Mouse (Mus musculus) limb, embryonic 13.5 days (tissue): Measurements from ENCODE around the gene Tmem145. TPM values are rescaled to one million over a fixed set of nuclear protein-coding genes. Genes with fewer than 3 reads are reported as not detected.

Experiments
- ATAC-seq: fragments of 200-750 bp; cut with Nextera tagmentation; 2 replicates; pipeline ENCODE4 v1.8.0; 2017; ENCODE audit warnings: low read depth, moderate number of reproducible peaks, moderate TSS enrichment; ENCODE audit not compliant: low FRiP score
- H3K27ac ChIP-seq: fragments of 300-500 bp; sonication (generic); 2 replicates; pipeline ENCODE4 v1.5.1; 2015; ENCODE audit warnings: inconsistent platforms, mild to moderate bottlenecking, moderate library complexity
- H3K27me3 ChIP-seq: fragments of 300-500 bp; sonication (generic); 2 replicates; pipeline ENCODE4 v1.6.1; 2015; ENCODE audit warnings: mild to moderate bottlenecking, inconsistent platforms
- H3K36me3 ChIP-seq: fragments of 300-500 bp; sonication (generic); 2 replicates; pipeline ENCODE4 v1.6.1; 2015; ENCODE audit warnings: inconsistent platforms, mild to moderate bottlenecking, moderate library complexity
- H3K4me1 ChIP-seq: fragments of 300-500 bp; sonication (generic); 2 replicates; pipeline ENCODE4 v1.6.1; 2015; ENCODE audit warnings: inconsistent platforms
- H3K4me2 ChIP-seq: fragments of 300-500 bp; sonication (generic); replicated peaks from 2 replicates; pipeline ENCODE4 v1.6.1; 2015; ENCODE audit warnings: inconsistent platforms, mild to moderate bottlenecking, moderate library complexity
- H3K4me3 ChIP-seq: fragments of 300-500 bp; sonication (generic); 2 replicates; pipeline ENCODE4 v1.5.1; 2015; ENCODE audit warnings: moderate library complexity, mild to moderate bottlenecking, inconsistent platforms
- H3K9ac ChIP-seq: fragments of 300-500 bp; sonication (generic); 2 replicates; pipeline ENCODE4 v1.6.1; 2015; ENCODE audit warnings: mild to moderate bottlenecking, inconsistent platforms
- H3K9me3 ChIP-seq: fragments of 300-500 bp; sonication (generic); 2 replicates; pipeline ENCODE4 v1.6.1; 2016; ENCODE audit warnings: inconsistent platforms
- WGBS: fragments of 180-500 bp; shearing (Covaris S2); methylation state at CpG from one replicate; pipeline ENCODE4 v1.1.7; 2015; 5-methylcytosine and 5-hydroxymethylcytosine counted together
- polyA plus RNA-seq: library from polyadenylated mRNA; unstranded; fragments of >200 nt; fragmentation: Nextera tagmentation; extraction: Ambion mirVana; gene quantifications from 2 replicates; pipeline ENCODE4 v1.2.1, GENCODE M21; 2015

Tmem145 gene
- polyA plus RNA-seq, 1 experiment from 2014 or later = 1.5 TPM

DNA sequence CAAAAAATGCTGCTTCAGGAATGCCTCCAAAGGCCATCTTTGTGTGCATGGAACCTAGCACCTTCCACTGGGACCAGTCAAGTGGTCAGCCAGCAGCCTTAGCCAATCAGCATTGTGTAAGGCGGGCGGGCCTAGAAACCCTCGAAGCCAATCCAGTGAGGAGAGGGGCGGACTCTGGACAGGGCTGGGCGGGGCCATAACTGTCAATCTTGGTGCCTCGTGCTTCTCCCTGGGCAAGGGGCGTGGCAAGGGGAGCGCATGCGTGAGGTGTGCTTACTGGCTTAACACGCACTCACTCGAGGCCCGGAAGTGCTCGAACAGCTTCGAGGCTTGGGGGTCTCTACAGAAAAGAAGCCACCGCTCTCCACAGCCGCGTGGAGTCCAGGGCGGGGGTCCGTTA, 4.8 kb upstream of the Tmem145 start, which contains the start of gene Prr19:
Gene Prr19 (plus strand): TSS at position 349 of the 400 bp plus-strand sequence.
- Histone ChIP-seq H3K4me2 (no peak within 1 kb of the TSS), H3K4me1 (peaks cover 25% of the 10 kb centered on the region), H3K27ac (no peak within 1 kb of the TSS), H3K9me3 (no peaks in the 10 kb centered on the region), H3K9ac (no peak within 1 kb of the TSS), H3K27me3 (peaks cover 16% of the 10 kb centered on the region), H3K4me3 (no peak within 1 kb of the TSS), H3K36me3 (peaks cover 2% of the 10 kb centered on the region)
- WGBS = 58% methylated on average over 19 of the region's 19 CpGs
- no peak for ATAC-seq

DNA sequence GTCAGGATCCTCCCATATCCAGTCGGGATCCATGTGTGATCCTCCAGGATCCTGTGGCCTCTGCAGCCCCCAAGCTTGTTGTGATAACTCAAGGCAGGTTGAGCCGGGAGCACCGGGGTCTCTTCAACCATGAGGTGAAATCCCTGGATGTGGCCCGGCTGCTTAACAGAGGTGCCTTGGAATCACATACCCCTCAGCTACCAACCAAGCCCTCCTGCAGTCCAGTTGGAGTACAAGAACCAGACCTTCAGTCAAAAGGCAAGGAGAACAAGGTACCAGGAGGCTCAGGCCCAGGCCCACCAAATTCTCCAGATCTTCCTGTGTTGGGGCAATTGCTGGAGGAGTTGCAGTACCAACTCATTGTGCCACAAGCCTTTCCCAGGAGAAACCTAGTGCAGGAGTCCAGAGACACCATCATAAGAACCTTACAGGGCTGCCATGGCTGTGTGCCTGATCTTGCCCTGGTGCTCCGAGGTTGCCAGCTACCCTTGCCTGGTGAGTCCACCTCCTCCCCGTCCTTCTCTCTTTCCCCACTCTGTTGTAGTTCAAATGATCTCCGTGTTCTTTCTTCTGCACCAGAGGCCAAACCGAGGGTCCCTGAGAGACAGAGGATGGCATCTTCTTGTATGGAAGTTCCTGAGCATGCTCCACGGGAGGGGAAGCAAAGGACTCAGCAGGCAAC, 2.8 kb upstream of the Tmem145 start:
- no peak for ATAC-seq
- 57% methylated on average over 9 of the region's 9 CpGs for WGBS
- no peaks in the 10 kb centered on the region for H3K9me3 ChIP-seq

DNA sequence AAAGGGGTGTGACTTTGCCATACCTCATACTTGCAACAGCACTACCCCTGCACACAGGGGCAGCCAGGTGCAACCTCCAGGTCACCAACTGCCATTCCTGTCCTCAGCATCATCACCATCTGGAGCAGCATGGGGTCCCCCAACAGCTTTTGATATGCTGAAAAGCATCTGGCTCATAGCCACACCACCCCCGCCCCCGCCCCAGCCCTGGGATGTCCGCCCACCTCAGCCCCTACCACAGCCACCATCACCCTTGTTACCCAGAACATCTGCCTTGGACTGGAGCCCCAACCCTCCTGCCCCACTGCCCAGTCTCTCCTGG, 2.3 kb upstream of the Tmem145 start:
- Histone ChIP-seq H3K27ac (no peak overlapping the region), H3K9ac (no peak overlapping the region), H3K36me3 (no peaks in the 10 kb centered on the region), H3K27me3 (peaks cover 36% of the 10 kb centered on the region), H3K4me2 (no peak overlapping the region), H3K9me3 (no peaks in the 10 kb centered on the region), H3K4me1 (peaks cover 11% of the 10 kb centered on the region), H3K4me3 (no peak overlapping the region)
- 71% methylated on average over 3 of the region's 3 CpGs for WGBS
- ATAC-seq = no peak

More for the DNA sequence above, 2.8 kb upstream of the Tmem145 start:
- Histone ChIP-seq H3K4me2 (no peak overlapping the region), H3K27me3 (peaks cover 31% of the 10 kb centered on the region), H3K4me1 (peaks cover 16% of the 10 kb centered on the region), H3K4me3 (no peak overlapping the region), H3K36me3 (no peaks in the 10 kb centered on the region), H3K9ac (no peak overlapping the region), H3K27ac (no peak overlapping the region)

DNA sequence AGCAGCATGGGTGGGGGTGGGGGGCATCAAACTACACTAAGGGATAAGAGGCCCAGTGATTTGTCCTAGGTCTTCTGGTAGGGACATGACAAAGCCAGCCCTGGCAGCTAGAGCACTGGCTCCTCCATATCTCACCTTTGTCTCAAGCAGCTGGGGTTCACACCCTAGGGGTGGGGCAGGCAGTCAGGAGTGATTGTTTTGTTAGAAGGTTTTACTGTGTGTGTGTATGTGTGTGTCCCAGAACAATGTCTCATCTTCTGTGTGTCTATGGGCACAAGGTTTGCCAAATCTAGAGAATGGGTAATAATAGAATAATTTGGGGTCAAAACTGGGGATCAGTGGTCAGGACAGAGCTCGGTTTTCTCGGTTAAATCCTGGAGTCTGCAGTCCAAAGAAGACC, 425 bp upstream of the Tmem145 start:
- ATAC-seq = no peak
- H3K9me3 ChIP-seq = no peaks in the 10 kb centered on the region
- no peaks in the 10 kb centered on the region for H3K36me3 ChIP-seq
- 0% methylated on average over 2 of the region's 2 CpGs for WGBS
- no peak overlapping the region for H3K27ac ChIP-seq
- H3K4me3 ChIP-seq = peak overlapping the region; percentile 55
- H3K27me3 ChIP-seq = peaks cover 47% of the 10 kb centered on the region
- H3K4me1 ChIP-seq = peaks cover 10% of the 10 kb centered on the region
- H3K9ac ChIP-seq = peak overlapping the region; percentile 55; the same call in 1 of the 2 replicates
- peak overlapping the region; percentile 95 for H3K4me2 ChIP-seq

DNA sequence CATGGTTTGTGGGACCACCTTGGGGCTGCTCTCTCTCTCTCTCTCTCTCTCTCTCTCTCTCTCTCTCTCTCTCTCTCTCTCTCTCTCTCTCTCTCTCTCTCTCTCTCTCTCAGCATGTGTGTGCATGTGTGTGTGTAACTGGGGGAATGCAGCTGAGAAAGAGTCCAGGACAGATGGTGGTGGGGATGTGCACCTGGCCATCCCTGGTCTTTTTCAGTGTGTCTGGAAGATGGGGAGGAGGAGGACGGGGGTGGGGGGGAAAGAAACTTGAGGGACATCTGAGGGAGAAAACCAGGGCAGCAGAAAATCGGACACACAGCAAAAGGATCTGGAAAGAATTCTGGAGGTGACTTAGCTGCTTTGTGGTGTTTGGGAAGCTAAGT, 699 bp downstream of the Tmem145 start:
- ATAC-seq = no peak
- no peaks in the 10 kb centered on the region for H3K9me3 ChIP-seq
- 41% methylated on average over 2 of the region's 2 CpGs for WGBS
- no peak overlapping the region; the same call in 1 of the 2 replicates for H3K4me2 ChIP-seq
- peaks cover 10% of the 10 kb centered on the region for H3K4me1 ChIP-seq
- peaks cover 54% of the 10 kb centered on the region for H3K27me3 ChIP-seq
- H3K9ac ChIP-seq = no peak overlapping the region
- no peak overlapping the region for H3K27ac ChIP-seq
- H3K36me3 ChIP-seq = no peaks in the 10 kb centered on the region
- no peak overlapping the region for H3K4me3 ChIP-seq

DNA sequence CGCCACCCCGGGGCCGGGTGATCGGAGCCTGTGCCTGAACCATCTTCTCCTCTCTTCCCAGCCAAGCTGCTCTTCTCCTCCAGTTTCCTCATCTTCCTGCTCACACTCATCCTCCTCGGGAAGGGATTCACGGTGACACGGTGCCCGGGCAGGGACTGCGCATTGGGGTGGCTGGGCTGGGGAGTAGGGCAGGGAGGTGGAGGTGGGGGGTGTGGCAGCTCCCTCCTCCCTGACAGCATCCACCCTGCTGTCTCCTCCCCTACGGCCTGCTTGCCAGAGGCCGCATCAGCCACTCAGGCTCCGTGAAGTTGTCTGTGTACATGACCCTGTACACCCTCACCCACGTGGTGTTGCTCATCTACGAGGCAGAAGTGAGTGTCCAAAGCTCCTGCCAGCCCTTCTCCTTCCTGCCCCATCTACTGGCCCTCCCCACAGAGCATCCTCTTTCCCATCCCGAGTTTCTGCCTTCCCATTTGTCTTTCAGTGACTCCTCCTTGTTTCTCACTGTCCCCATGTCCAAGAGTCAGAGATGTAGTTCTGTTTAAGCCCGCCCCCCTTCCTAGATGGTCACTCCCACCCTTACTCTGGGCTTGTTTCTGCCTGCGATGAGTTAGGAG, 2.9 kb downstream of the Tmem145 start:
- ATAC-seq = no peak
- Histone ChIP-seq H3K4me1 (peaks cover 10% of the 10 kb centered on the region), H3K4me2 (no peak overlapping the region), H3K27me3 (peaks cover 69% of the 10 kb centered on the region), H3K4me3 (no peak overlapping the region), H3K36me3 (no peaks in the 10 kb centered on the region), H3K9ac (no peak overlapping the region), H3K27ac (no peak overlapping the region), H3K9me3 (no peaks in the 10 kb centered on the region)
- WGBS = 58% methylated on average over 17 of the region's 17 CpGs

DNA sequence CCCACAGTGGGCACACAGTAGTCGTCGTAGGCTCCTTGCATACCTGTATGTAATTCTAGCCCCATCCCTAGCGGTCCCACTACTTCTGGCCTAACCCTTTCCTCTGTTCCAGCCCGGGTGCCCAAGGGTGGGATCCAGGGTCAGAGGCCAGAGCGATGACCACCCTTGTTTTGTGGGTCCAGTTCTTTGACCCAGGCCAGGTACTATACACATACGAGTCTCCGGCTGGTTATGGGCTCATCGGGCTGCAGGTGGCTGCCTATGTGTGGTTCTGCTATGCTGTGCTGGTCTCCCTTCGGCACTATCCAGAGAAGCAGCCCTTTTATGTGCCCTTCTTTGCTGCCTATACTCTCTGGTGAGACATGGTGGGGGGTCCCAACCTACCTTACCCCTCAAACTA, 3.5 kb downstream of the Tmem145 start:
- 86% methylated on average over 9 of the region's 9 CpGs for WGBS
- peaks cover 13% of the 10 kb centered on the region for H3K4me1 ChIP-seq
- no peaks in the 10 kb centered on the region for H3K36me3 ChIP-seq

DNA sequence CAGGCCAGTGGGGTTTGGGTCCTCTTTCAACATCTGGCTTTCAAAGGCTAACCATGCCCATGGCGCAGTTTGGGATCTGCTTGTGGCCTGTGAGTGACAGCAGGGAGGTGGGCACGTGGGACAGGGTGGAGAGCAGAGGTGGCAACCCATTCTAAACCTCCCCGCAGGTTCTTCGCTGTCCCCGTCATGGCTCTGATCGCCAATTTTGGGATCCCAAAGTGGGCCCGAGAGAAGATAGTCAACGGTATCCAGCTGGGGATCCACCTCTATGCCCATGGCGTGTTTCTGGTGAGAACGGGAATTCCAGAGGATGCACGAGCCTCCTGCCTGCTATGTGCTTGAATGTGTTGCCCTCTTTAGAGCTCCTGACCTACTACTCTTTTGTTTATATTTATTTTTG, 5.3 kb downstream of the Tmem145 start:
- ATAC-seq = no peak
- H3K36me3 ChIP-seq = no peaks in the 10 kb centered on the region
- H3K27ac ChIP-seq = no peak overlapping the region
- peaks cover 21% of the 10 kb centered on the region for H3K4me1 ChIP-seq
- no peak overlapping the region for H3K9ac ChIP-seq
- H3K9me3 ChIP-seq = no peaks in the 10 kb centered on the region
- H3K4me3 ChIP-seq = no peak overlapping the region
- no peak overlapping the region for H3K4me2 ChIP-seq
- WGBS = 85% methylated on average over 11 of the region's 11 CpGs
- peaks cover 83% of the 10 kb centered on the region for H3K27me3 ChIP-seq

More for the DNA sequence above, 3.5 kb downstream of the Tmem145 start:
- Histone ChIP-seq H3K27me3 (peaks cover 74% of the 10 kb centered on the region), H3K27ac (no peak overlapping the region), H3K9ac (no peak overlapping the region), H3K4me3 (no peak overlapping the region), H3K9me3 (no peaks in the 10 kb centered on the region), H3K4me2 (no peak overlapping the region)
- ATAC-seq = no peak

DNA sequence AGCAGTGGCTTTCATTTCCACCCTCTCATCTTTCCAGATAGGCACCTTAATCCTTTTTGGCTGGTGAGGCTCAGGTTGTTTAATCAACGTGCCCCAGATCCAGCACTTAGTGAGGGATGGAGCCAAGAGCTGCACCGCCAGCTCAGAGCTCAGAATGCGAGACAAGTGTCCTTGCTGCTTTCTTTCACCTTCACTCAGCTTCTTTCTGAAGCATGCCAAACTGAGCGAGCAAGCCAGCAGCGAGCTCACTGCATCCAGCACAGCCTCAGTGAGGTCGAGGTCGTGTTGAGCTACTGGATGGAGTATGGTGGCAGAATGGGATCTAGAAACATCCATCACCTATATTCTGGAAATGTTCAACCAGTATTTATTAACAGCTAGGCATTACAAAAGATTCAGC, 7.4 kb downstream of the Tmem145 start:
- WGBS = 51% methylated on average over 7 of the region's 7 CpGs
- no peak for ATAC-seq
- H3K27me3 ChIP-seq = peaks cover 68% of the 10 kb centered on the region

DNA sequence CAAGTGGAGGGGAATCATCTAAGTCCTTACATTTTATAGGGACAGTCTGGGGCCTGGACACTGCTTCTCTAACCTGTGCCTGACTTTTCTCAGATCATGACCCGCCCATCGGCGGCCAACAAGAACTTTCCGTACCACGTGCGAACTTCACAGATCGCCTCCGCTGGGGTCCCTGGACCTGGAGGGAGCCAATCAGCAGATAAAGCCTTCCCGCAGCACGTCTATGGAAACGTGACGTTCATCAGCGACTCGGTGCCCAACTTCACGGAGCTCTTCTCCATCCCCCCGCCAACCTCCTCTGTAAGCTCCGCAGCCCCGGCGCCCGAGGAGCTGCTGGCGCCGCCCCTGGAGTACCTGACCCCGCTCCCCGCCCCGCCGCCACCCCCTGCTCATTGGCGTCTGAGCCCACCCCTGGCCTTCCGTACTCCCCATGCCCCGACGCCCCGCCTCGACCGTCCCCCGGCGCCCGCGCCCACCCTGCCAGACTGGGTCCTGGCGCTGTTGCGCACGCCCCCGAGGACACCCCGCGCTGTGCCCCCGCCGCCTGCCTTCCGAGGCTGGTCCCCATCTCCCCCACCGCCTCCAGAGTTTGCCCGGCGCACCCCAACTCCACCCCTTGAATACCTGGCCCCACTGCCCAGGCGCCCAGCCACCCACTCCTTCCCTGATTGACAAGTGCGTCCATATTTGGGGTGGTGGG, 8.8 kb downstream of the Tmem145 start:
- Histone ChIP-seq H3K36me3 (no peaks in the 10 kb centered on the region), H3K9me3 (no peaks in the 10 kb centered on the region), H3K4me2 (peak overlapping the region; percentile 83), H3K27ac (no peak overlapping the region), H3K27me3 (peaks cover 54% of the 10 kb centered on the region), H3K9ac (peak overlapping the region; percentile 68), H3K4me1 (peaks cover 36% of the 10 kb centered on the region), H3K4me3 (peak overlapping the region; percentile 74)
- WGBS = 1% methylated on average over 39 of the region's 51 CpGs
- ATAC-seq = no peak

More for the DNA sequence above, 7.4 kb downstream of the Tmem145 start:
- H3K4me3 ChIP-seq = no peak overlapping the region
- no peaks in the 10 kb centered on the region for H3K9me3 ChIP-seq
- no peak overlapping the region for H3K9ac ChIP-seq
- H3K4me2 ChIP-seq = no peak overlapping the region
- H3K4me1 ChIP-seq = peaks cover 31% of the 10 kb centered on the region
- H3K27ac ChIP-seq = no peak overlapping the region
- H3K36me3 ChIP-seq = no peaks in the 10 kb centered on the region

DNA sequence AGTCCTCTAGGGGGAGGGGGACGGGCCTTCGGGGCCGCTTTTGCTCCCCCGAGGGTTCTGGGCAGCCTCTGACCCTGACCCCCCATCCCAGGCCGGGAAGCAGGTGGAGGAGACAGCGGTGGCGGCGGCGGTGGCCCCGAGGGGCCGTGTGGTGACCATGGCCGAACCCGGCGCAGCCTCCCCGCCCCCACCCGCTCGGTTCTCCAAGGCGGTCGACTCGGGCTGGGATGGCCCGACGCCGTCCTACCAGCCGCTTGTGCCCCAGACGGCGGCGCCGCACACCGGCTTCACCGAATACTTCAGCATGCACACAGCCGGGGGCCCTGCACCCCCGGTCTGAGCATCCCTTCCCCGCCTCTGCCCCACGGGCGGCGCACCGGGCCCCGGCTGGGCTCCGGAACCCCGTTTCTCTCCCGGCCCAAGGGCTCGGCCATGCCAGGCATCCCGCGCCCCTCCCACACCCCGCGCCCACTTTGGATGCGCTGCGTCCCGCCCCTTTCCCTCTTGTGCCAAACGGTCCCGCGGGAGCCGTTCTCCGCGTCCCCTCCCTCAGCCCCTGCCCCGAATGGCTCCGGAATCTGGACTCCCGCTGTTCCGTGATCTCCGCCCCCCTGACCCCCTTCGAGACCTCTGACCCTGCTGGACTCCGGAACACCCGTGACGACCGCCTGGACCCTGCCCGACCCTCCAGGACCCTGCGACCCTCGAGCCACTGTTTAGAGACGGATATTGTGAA, 9.6 kb downstream of the Tmem145 start:
- no peak overlapping the region for H3K27ac ChIP-seq
- ATAC-seq = no peak
- H3K4me1 ChIP-seq = peaks cover 36% of the 10 kb centered on the region
- H3K9me3 ChIP-seq = no peaks in the 10 kb centered on the region
- H3K36me3 ChIP-seq = peaks cover 3% of the 10 kb centered on the region; the same call in 1 of the 2 replicates
- H3K4me2 ChIP-seq = peak overlapping the region; percentile 83
- peak overlapping the region; percentile 68 for H3K9ac ChIP-seq
- H3K4me3 ChIP-seq = peak overlapping the region; percentile 74
- under 1% methylated on average over 69 of the region's 69 CpGs for WGBS
- H3K27me3 ChIP-seq = peaks cover 54% of the 10 kb centered on the region
